Mouse (Mus musculus) bone marrow macrophage, adult 2 months (primary cell): Measurements from ENCODE around the gene Klf8. TPM values are rescaled to one million over a fixed set of nuclear protein-coding genes. Genes with fewer than 3 reads are reported as not detected.
"Not testable (repeated sequence)": the region's sequence is repeated elsewhere in the genome, so short reads cannot be mapped to it uniquely, and the experiment has no call there.

Experiments
- H3K27ac ChIP-seq: 2 replicates; pipeline ENCODE4 v1.5.1; 2012; ENCODE audit warnings: low read depth, low read length; ENCODE audit not compliant: insufficient read depth
- H3K4me1 ChIP-seq: 2 replicates; pipeline ENCODE4 v1.6.1; 2012; ENCODE audit warnings: low read length; ENCODE audit not compliant: control insufficient read depth, insufficient read depth
- H3K4me3 ChIP-seq: 2 replicates; pipeline ENCODE4 v1.5.1; 2012; ENCODE audit warnings: mild to moderate bottlenecking, low read length, moderate library complexity; ENCODE audit not compliant: insufficient read depth
- CTCF ChIP-seq: IDR thresholded peaks from 2 replicates; pipeline ENCODE4 v1.5.1; 2012; ENCODE audit warnings: low read depth, mild to moderate bottlenecking, low read length, moderate library complexity
- POLR2A ChIP-seq: IDR thresholded peaks from 2 replicates; pipeline ENCODE4 v1.6.1; 2012; ENCODE audit warnings: mild to moderate bottlenecking, low read depth, low read length, borderline replicate concordance
- polyA plus RNA-seq: library from polyadenylated mRNA; stranded (reverse); fragments of >200 nt; gene quantifications from 2 replicates; pipeline ENCODE4 v1.2.4, GENCODE M21; 2012; ENCODE audit not compliant: missing spikeins, insufficient read depth, insufficient read length

Klf8 gene
- 3.2 and 4.4 TPM in 2 replicates for polyA plus RNA-seq

GRCm38 (mm10) chrX:153237304-153237919 is at the start of gene Klf8:
Gene Klf8, plus strand, starts transcription at chrX:153237466.
- Histone ChIP-seq H3K27ac (no peak within 1 kb of the TSS), H3K4me3 (peak within 1 kb of the TSS; percentile 71), H3K4me1 (no peaks in the 10 kb centered on the region)
- TF ChIP-seq POLR2A (no peak), CTCF (no peak)

DNA sequence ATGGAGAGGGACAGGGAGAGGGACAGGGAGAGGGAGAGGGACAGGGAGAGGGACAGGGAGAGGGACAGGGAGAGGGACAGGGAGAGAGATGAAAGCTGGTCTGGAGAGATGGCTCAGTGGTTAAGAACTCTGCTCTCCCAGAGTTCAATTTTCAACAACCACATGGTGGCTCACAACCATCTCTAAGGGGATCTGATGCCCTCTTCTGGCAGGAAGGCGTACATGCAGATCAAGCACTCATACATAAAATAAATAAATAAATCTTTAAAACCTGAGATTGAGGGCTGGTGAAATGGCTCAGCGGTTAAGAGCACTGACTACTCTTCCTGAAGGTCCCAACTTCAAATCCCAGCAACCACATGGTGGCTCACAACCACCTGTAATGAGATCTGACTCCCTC is 38.1 kb upstream of the Klf8 start:
- H3K4me3 ChIP-seq, H3K27ac ChIP-seq, H3K4me1 ChIP-seq: not testable (repeated sequence)

- H3K4me3 ChIP-seq, result no peak overlapping the region
- no peaks in the 10 kb centered on the region for H3K4me1 ChIP-seq
- TF ChIP-seq CTCF, result no peak
- TF ChIP-seq POLR2A, result no peak
- no peak overlapping the region for H3K27ac ChIP-seq
Observed at GRCm38 (mm10) chrX:153211101-153211500, 26.2 kb upstream of the Klf8 start.

DNA sequence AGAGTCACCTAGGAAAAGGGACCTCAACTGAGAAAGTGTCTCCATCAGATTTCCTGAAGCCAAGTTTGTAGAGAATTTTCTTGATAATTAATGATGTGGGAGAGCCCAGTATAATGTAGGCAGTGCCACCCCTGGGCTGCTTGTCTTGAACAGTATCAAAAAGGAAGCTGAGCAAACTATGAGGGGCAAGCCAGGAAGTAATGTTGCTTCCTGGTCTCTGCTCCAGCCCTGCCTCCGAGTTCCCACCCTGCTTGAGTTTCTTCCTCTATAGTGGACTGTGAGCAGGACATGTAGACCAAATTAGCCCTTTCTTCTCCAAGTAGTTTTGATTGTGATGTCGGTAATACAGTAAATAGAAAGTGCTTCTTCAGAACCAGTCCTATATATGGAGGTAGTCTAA is 6.0 kb upstream of the Klf8 start:
- Histone ChIP-seq H3K27ac (no peak overlapping the region), H3K4me1 (peaks cover 4% of the 10 kb centered on the region; the same call in 1 of the 2 replicates), H3K4me3 (no peak overlapping the region)
- no peak for TF ChIP-seq CTCF
- no peak for TF ChIP-seq POLR2A

GRCm38 (mm10) chrX:153233255-153233654 is 4.0 kb upstream of the Klf8 start:
- H3K4me1 ChIP-seq, result peaks cover 4% of the 10 kb centered on the region; the same call in 1 of the 2 replicates
- H3K4me3 ChIP-seq, result no peak overlapping the region
- H3K27ac ChIP-seq, result no peak overlapping the region
- TF ChIP-seq POLR2A (no peak), CTCF (no peak)

DNA sequence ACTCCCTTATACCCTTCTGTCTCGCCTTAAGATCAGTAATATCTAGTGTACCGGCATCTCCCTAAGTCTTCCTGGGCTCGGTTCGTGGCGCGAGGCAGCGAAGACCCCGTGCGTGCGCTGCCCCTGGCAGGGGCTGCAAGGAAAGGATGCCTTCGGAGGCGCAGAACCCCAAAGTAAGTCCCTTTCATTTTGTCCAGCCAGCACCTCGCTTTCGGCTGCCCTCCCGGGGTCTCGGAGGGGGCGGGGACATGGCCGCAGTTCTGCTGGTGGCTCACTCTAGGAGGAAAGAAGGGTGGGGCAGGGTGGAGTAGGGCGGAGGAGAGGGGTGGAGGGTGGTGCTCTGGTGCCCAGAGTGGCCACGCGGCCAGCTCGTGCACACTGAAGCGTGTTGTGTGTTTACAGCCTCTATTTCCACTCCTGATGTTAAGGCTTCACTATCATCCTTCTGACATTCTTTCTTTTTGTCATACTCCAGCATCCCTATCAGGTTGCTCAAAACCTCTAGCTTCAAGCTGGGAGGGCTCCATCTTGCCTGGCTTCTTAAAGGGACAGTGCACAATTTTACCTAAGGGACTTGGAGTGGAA is 746 bp downstream of the Klf8 start:
- Histone ChIP-seq H3K4me1 (no peaks in the 10 kb centered on the region), H3K27ac (no peak overlapping the region)
- TF ChIP-seq POLR2A (no peak), CTCF (no peak)

GRCm38 (mm10) chrX:153254256-153254655 is 17.0 kb downstream of the Klf8 start:
- no peak overlapping the region for H3K27ac ChIP-seq
- H3K4me3 ChIP-seq, result no peak overlapping the region
- no peaks in the 10 kb centered on the region for H3K4me1 ChIP-seq
- TF ChIP-seq POLR2A (no peak), CTCF (no peak)

More for the DNA sequence above, 746 bp downstream of the Klf8 start:
- peak overlapping the region; percentile 71 for H3K4me3 ChIP-seq

DNA sequence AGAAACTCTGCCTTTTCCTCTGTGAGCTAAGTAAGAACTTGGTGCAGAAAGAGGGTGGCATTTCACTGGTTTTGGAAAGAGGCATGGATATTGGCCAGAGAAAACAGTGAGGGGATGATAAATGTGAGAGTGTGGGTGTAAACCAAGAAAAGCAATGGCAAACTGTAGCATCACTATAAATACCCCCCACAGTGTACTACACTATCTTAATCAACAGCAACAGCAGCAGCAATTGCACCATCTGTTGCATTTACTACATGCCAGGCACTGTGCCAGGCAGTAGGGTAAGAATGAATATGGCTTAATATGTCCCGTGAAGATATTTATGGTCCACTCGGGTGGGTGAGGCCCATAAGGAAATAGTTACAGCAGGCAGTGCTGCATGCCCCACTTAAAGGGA is 18.2 kb downstream of the Klf8 start:
- no peak overlapping the region for H3K27ac ChIP-seq
- H3K4me1 ChIP-seq, result no peaks in the 10 kb centered on the region
- no peak overlapping the region for H3K4me3 ChIP-seq
- no peak for TF ChIP-seq CTCF
- no peak for TF ChIP-seq POLR2A

DNA sequence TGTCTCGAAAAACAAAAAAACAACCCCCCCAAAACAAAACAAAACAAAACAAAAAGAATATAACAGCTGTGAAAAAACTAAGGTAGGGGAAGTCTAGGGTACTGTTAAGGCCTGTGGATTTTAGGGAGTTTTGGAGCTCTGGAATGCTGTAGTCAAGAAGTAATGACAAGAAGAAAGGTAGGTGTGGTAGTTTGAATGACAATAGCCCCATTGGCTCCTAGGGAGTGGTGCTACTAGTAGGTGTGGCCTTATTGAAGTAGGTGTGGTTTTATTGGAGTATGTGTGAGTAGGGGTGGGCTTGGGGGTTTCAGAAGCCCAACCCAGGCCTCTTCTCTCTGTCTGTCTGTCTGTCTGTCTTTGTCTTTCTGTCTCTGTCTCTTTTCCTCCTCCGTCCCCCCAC is 44.9 kb downstream of the Klf8 start:
- TF ChIP-seq CTCF (no peak), POLR2A (no peak)
- H3K4me3 ChIP-seq, result no peak overlapping the region
- H3K4me1 ChIP-seq, result no peaks in the 10 kb centered on the region
- no peak overlapping the region for H3K27ac ChIP-seq

- TF ChIP-seq POLR2A, result no peak
- TF ChIP-seq CTCF, result no peak
- Histone ChIP-seq H3K27ac (no peak overlapping the region), H3K4me1 (no peaks in the 10 kb centered on the region), H3K4me3 (no peak overlapping the region)
Observed at GRCm38 (mm10) chrX:153311356-153311755, 74.1 kb downstream of the Klf8 start.
